Mouse (Mus musculus) bone marrow macrophage, adult 2 months (primary cell): ENCODE data around the gene Grk1. TPM values are rescaled to one million over a fixed set of nuclear protein-coding genes. Genes with fewer than 3 reads are reported as not detected.

ENCODE experiments used
- H3K27ac ChIP-seq: 2 replicates; pipeline ENCODE4 v1.5.1; 2012; ENCODE audit warnings: low read depth, low read length; ENCODE audit not compliant: insufficient read depth
- H3K4me1 ChIP-seq: 2 replicates; pipeline ENCODE4 v1.6.1; 2012; ENCODE audit warnings: low read length; ENCODE audit not compliant: control insufficient read depth, insufficient read depth
- H3K4me3 ChIP-seq: 2 replicates; pipeline ENCODE4 v1.5.1; 2012; ENCODE audit warnings: mild to moderate bottlenecking, low read length, moderate library complexity; ENCODE audit not compliant: insufficient read depth
- CTCF ChIP-seq: IDR thresholded peaks from 2 replicates; pipeline ENCODE4 v1.5.1; 2012; ENCODE audit warnings: low read depth, mild to moderate bottlenecking, low read length, moderate library complexity
- POLR2A ChIP-seq: IDR thresholded peaks from 2 replicates; pipeline ENCODE4 v1.6.1; 2012; ENCODE audit warnings: mild to moderate bottlenecking, low read depth, low read length, borderline replicate concordance
- polyA plus RNA-seq: library from polyadenylated mRNA; stranded (reverse); fragments of >200 nt; gene quantifications from 2 replicates; pipeline ENCODE4 v1.2.4, GENCODE M21; 2012; ENCODE audit not compliant: missing spikeins, insufficient read depth, insufficient read length

Gene Grk1
- not detected in 2 replicates for polyA plus RNA-seq

GRCm38 (mm10) chr8:13404666-13405131 lies at the start of gene Grk1:
Grk1 (plus strand) TSS chr8:13405081.
- no peak within 1 kb of the TSS for H3K4me3 ChIP-seq
- H3K27ac ChIP-seq = no peak within 1 kb of the TSS
- TF ChIP-seq CTCF = no peak
- no peak for TF ChIP-seq POLR2A
- H3K4me1 ChIP-seq = no peaks in the 10 kb centered on the region

- no peak overlapping the region for H3K27ac ChIP-seq
These were observed 48.7 kb upstream of the Grk1 start for GRCm38 (mm10) chr8:13356221-13356620.

GRCm38 (mm10) chr8:13356681-13357080 lies 48.2 kb upstream of the Grk1 start:
- Histone ChIP-seq H3K4me1 (peaks cover 12% of the 10 kb centered on the region), H3K27ac (no peak overlapping the region), H3K4me3 (no peak overlapping the region)
- TF ChIP-seq CTCF = no peak
- no peak for TF ChIP-seq POLR2A

More at GRCm38 (mm10) chr8:13356221-13356620, 48.7 kb upstream of the Grk1 start:
- TF ChIP-seq POLR2A (no peak), CTCF (no peak)
- no peak overlapping the region for H3K4me3 ChIP-seq
- peaks cover 12% of the 10 kb centered on the region for H3K4me1 ChIP-seq

GRCm38 (mm10) chr8:13360213-13360612 lies 44.7 kb upstream of the Grk1 start:
- Histone ChIP-seq H3K27ac (no peak overlapping the region), H3K4me3 (no peak overlapping the region), H3K4me1 (peaks cover 8% of the 10 kb centered on the region)
- TF ChIP-seq CTCF = no peak

GRCm38 (mm10) chr8:13361865-13362264 lies 43.0 kb upstream of the Grk1 start:
- Histone ChIP-seq H3K4me3 (no peak overlapping the region), H3K27ac (no peak overlapping the region), H3K4me1 (peaks cover 8% of the 10 kb centered on the region)
- no peak for TF ChIP-seq POLR2A
- no peak for TF ChIP-seq CTCF

- H3K4me3 ChIP-seq = no peak overlapping the region
- H3K27ac ChIP-seq = no peak overlapping the region; the same call in 1 of the 2 replicates
- peaks cover 16% of the 10 kb centered on the region for H3K4me1 ChIP-seq
- TF ChIP-seq CTCF (no peak), POLR2A (no peak)
These were observed 31.7 kb upstream of the Grk1 start for GRCm38 (mm10) chr8:13373151-13373662.

- TF ChIP-seq POLR2A (no peak), CTCF (no peak)
- Histone ChIP-seq H3K4me1 (no peaks in the 10 kb centered on the region), H3K4me3 (no peak overlapping the region), H3K27ac (no peak overlapping the region)
These were observed 23.3 kb upstream of the Grk1 start for GRCm38 (mm10) chr8:13381630-13382029.

GRCm38 (mm10) chr8:13382536-13382935 lies 22.3 kb upstream of the Grk1 start:
- TF ChIP-seq CTCF (no peak), POLR2A (no peak)
- Histone ChIP-seq H3K27ac (no peak overlapping the region), H3K4me1 (no peaks in the 10 kb centered on the region), H3K4me3 (no peak overlapping the region)

- H3K27ac ChIP-seq = no peak overlapping the region
- TF ChIP-seq POLR2A (no peak), CTCF (no peak)
These were observed 21.9 kb upstream of the Grk1 start for GRCm38 (mm10) chr8:13382999-13383398.

GRCm38 (mm10) chr8:13386366-13386765 lies 18.5 kb upstream of the Grk1 start:
- H3K27ac ChIP-seq = no peak overlapping the region
- TF ChIP-seq CTCF = no peak
- H3K4me1 ChIP-seq = no peaks in the 10 kb centered on the region
- H3K4me3 ChIP-seq = no peak overlapping the region

More at GRCm38 (mm10) chr8:13382999-13383398, 21.9 kb upstream of the Grk1 start:
- Histone ChIP-seq H3K4me3 (no peak overlapping the region), H3K4me1 (no peaks in the 10 kb centered on the region)
